Mouse (Mus musculus): ENCODE results near the gene Ccdc58. TPM values are rescaled to one million over a fixed set of nuclear protein-coding genes. Genes with fewer than 3 reads are reported as not detected.
A peak's percentile ranks its signal among the peaks of the same experiment; 100 is the strongest.
"Not testable (repeated sequence)": the region's sequence is repeated elsewhere in the genome, so short reads cannot be mapped to it uniquely, and the experiment has no call there.

Ccdc58 gene
- total RNA-seq (2014; fragmentation: Nextera tagmentation) (119 and 149 TPM in 2 replicates), total RNA-seq (2017) (93.2 and 218 TPM in 2 replicates)

- ATAC-seq (replicated peaks; ENCODE audit: low FRiP score, low TSS enrichment, poor library complexity, severe bottlenecking), result peak; percentile 88
Measured at GRCm38 (mm10) chr16:36071450-36072379, at the start of gene Ccdc58, which contains the start of gene Fam162a. Gene Ccdc58 (plus strand): TSS chr16:36071685. Gene Fam162a (minus strand): TSS chr16:36071594.

- ATAC-seq (replicated peaks; ENCODE audit: low FRiP score, low TSS enrichment, poor library complexity, severe bottlenecking), result not testable (repeated sequence)
Measured at GRCm38 (mm10) chr16:36028120-36028519, 43.4 kb upstream of the Ccdc58 start.

GRCm38 (mm10) chr16:36040640-36041624 is 30.6 kb upstream of the Ccdc58 start, which contains the start of gene Wdr5b:
Gene Wdr5b (plus strand): TSS chr16:36041190.
- peak; percentile 97 for ATAC-seq (replicated peaks; ENCODE audit: low FRiP score, low TSS enrichment, poor library complexity, severe bottlenecking)

- no peak for ATAC-seq (replicated peaks; ENCODE audit: low FRiP score, low TSS enrichment, poor library complexity, severe bottlenecking)
Measured at GRCm38 (mm10) chr16:36041625-36042020, 29.9 kb upstream of the Ccdc58 start.

GRCm38 (mm10) chr16:36043073-36043472 is 28.4 kb upstream of the Ccdc58 start:
- ATAC-seq (replicated peaks; ENCODE audit: low FRiP score, low TSS enrichment, poor library complexity, severe bottlenecking), result no peak

- no peak for ATAC-seq (replicated peaks; ENCODE audit: low FRiP score, low TSS enrichment, poor library complexity, severe bottlenecking)
Measured at GRCm38 (mm10) chr16:36043964-36044363, 27.5 kb upstream of the Ccdc58 start.

GRCm38 (mm10) chr16:36047538-36047937 is 23.9 kb upstream of the Ccdc58 start:
- no peak for ATAC-seq (replicated peaks; ENCODE audit: low FRiP score, low TSS enrichment, poor library complexity, severe bottlenecking)

- no peak for ATAC-seq (replicated peaks; ENCODE audit: low FRiP score, low TSS enrichment, poor library complexity, severe bottlenecking)
Measured at GRCm38 (mm10) chr16:36051491-36051890, 20.0 kb upstream of the Ccdc58 start.

GRCm38 (mm10) chr16:36053524-36054275 is 17.8 kb upstream of the Ccdc58 start:
- ATAC-seq (replicated peaks; ENCODE audit: low FRiP score, low TSS enrichment, poor library complexity, severe bottlenecking), result no peak

GRCm38 (mm10) chr16:36054920-36055319 is 16.6 kb upstream of the Ccdc58 start:
- no peak for ATAC-seq (replicated peaks; ENCODE audit: low FRiP score, low TSS enrichment, poor library complexity, severe bottlenecking)

- no peak for ATAC-seq (replicated peaks; ENCODE audit: low FRiP score, low TSS enrichment, poor library complexity, severe bottlenecking)
Measured at GRCm38 (mm10) chr16:36056416-36056815, 15.1 kb upstream of the Ccdc58 start.

GRCm38 (mm10) chr16:36057933-36058475 is 13.5 kb upstream of the Ccdc58 start:
- ATAC-seq (replicated peaks; ENCODE audit: low FRiP score, low TSS enrichment, poor library complexity, severe bottlenecking), result no peak

- peak; percentile 77 for ATAC-seq (replicated peaks; ENCODE audit: low FRiP score, low TSS enrichment, poor library complexity, severe bottlenecking)
Measured at GRCm38 (mm10) chr16:36062534-36062933, 9.0 kb upstream of the Ccdc58 start.

- ATAC-seq (replicated peaks; ENCODE audit: low FRiP score, low TSS enrichment, poor library complexity, severe bottlenecking), result no peak
Measured at GRCm38 (mm10) chr16:36063315-36063714, 8.2 kb upstream of the Ccdc58 start.

GRCm38 (mm10) chr16:36064904-36065303 is 6.6 kb upstream of the Ccdc58 start:
- ATAC-seq (replicated peaks; ENCODE audit: low FRiP score, low TSS enrichment, poor library complexity, severe bottlenecking), result no peak

- ATAC-seq (replicated peaks; ENCODE audit: low FRiP score, low TSS enrichment, poor library complexity, severe bottlenecking), result no peak
Measured at GRCm38 (mm10) chr16:36067694-36068093, 3.8 kb upstream of the Ccdc58 start.

GRCm38 (mm10) chr16:36068356-36068755 is 3.1 kb upstream of the Ccdc58 start:
- ATAC-seq (replicated peaks; ENCODE audit: low FRiP score, low TSS enrichment, poor library complexity, severe bottlenecking), result no peak

- no peak for ATAC-seq (replicated peaks; ENCODE audit: low FRiP score, low TSS enrichment, poor library complexity, severe bottlenecking)
Measured at GRCm38 (mm10) chr16:36069819-36070575, 1.5 kb upstream of the Ccdc58 start.

All from megakaryocyte-erythroid progenitor cell, adult 5-6 weeks (primary cell).